Mouse (Mus musculus) MEL (cell line): ENCODE measurements around the gene Adcy3. TPM values are rescaled to one million over a fixed set of nuclear protein-coding genes. Genes with fewer than 3 reads are reported as not detected.

Experiments used
- DNase-seq: peaks from one replicate; pipeline ENCODE4 v3.0.0; 2011; ENCODE audit warnings: low read depth, low spot score
- H3K27ac ChIP-seq: 2 replicates; pipeline ENCODE4 v1.5.1; 2012; ENCODE audit warnings: low read depth, mild to moderate bottlenecking, control low read depth, low read length, moderate library complexity; ENCODE audit not compliant: control insufficient read depth
- H3K27me3 ChIP-seq, 2 experiments: fragments of 150-350 bp in 1 of 2; sonication (generic) in 1 of 2; 2 replicates each; pipeline ENCODE4 v1.6.1; 2012; ENCODE audit warnings: low read length in 2 of 2, mild to moderate bottlenecking in 2 of 2, improper control_type of control experiment in 1 of 2, moderate library complexity in 1 of 2; ENCODE audit not compliant: insufficient read depth in 2 of 2, control insufficient read depth in 1 of 2
- H3K36me3 ChIP-seq, 2 experiments: 2 replicates each; pipeline ENCODE4 v1.6.1; 2012 to 2014; ENCODE audit warnings: low read length in 2 of 2, improper control_type of control experiment in 1 of 2, inconsistent platforms in 1 of 2, mild to moderate bottlenecking in 1 of 2; ENCODE audit not compliant: insufficient read depth in 2 of 2, control insufficient read depth in 1 of 2
- H3K4me1 ChIP-seq, 2 experiments: fragments of 150-350 bp in 1 of 2; sonication (generic) in 1 of 2; 2 replicates each; pipeline ENCODE4 v1.6.1; 2012; ENCODE audit warnings: low read length in 2 of 2, improper control_type of control experiment in 1 of 2, mild to moderate bottlenecking in 1 of 2; ENCODE audit not compliant: insufficient read depth in 2 of 2, control insufficient read depth in 1 of 2
- H3K4me3 ChIP-seq, 2 experiments: fragments of 150-350 bp in 1 of 2; sonication (generic) in 1 of 2; 2 replicates each; pipeline ENCODE4 v1.5.1; 2012; ENCODE audit warnings: low read depth in 2 of 2, low read length in 2 of 2, mild to moderate bottlenecking in 2 of 2, moderate library complexity in 2 of 2, control low read depth in 1 of 2, improper control_type of control experiment in 1 of 2; ENCODE audit not compliant: control insufficient read depth in 1 of 2, insufficient read depth in 1 of 2
- H3K79me2 ChIP-seq: 2 replicates; pipeline ENCODE4 v1.6.1; 2012; ENCODE audit warnings: mild to moderate bottlenecking, low read length, moderate library complexity; ENCODE audit not compliant: control insufficient read depth, poor library complexity, insufficient read depth
- H3K9ac ChIP-seq: 2 replicates; pipeline ENCODE4 v1.6.1; 2012; ENCODE audit warnings: low read depth, mild to moderate bottlenecking, control low read depth, low read length, moderate library complexity; ENCODE audit not compliant: control insufficient read depth, poor library complexity, severe bottlenecking
- H3K9me3 ChIP-seq: fragments of 150-350 bp; sonication (generic); replicated peaks from 2 replicates; pipeline ENCODE4 v1.6.1; 2012; ENCODE audit warnings: mild to moderate bottlenecking, low read length, improper control_type of control experiment, moderate library complexity; ENCODE audit not compliant: insufficient read depth
- CHD1 ChIP-seq: IDR thresholded peaks from 2 replicates; pipeline ENCODE4 v1.6.1; 2012; ENCODE audit warnings: low read depth, mild to moderate bottlenecking, inconsistent platforms, low read length, improper control_type of control experiment
- CHD2 ChIP-seq: IDR thresholded peaks from 2 replicates; pipeline ENCODE4 v1.6.1; 2011; ENCODE audit warnings: low read length, improper control_type of control experiment
- CTCF ChIP-seq, 3 experiments: IDR thresholded peaks in 2 of 3; conservative IDR thresholded peaks in 1 of 3; 2 replicates each; pipeline ENCODE4 v1.5.1; 2011 to 2012; ENCODE audit warnings: low read length in 3 of 3, low read depth in 2 of 3, mild to moderate bottlenecking in 2 of 3, improper control_type of control experiment in 1 of 3, inconsistent platforms in 1 of 3, mixed read lengths in 1 of 3, moderate library complexity in 1 of 3; ENCODE audit not compliant: control insufficient read depth in 1 of 3, insufficient read depth in 1 of 3, poor library complexity in 1 of 3, severe bottlenecking in 1 of 3
- E2F4 ChIP-seq: IDR thresholded peaks from 2 replicates; pipeline ENCODE4 v1.6.1; 2011; ENCODE audit warnings: low read depth, low read length, improper control_type of control experiment, borderline replicate concordance
- ELF1 ChIP-seq: IDR thresholded peaks from 2 replicates; pipeline ENCODE4 v1.6.1; 2014; ENCODE audit warnings: low read depth, mild to moderate bottlenecking, inconsistent platforms, low read length, improper control_type of control experiment, moderate library complexity
- EP300 ChIP-seq, 2 experiments: IDR thresholded peaks; 2 replicates each; pipeline ENCODE4 v1.6.1; 2011; ENCODE audit warnings: improper control_type of control experiment in 2 of 2, low read length in 2 of 2, low read depth in 1 of 2, mild to moderate bottlenecking in 1 of 2
- ETS1 ChIP-seq: IDR thresholded peaks from 2 replicates; pipeline ENCODE4 v1.6.1; 2012; ENCODE audit warnings: low read depth, mild to moderate bottlenecking, inconsistent platforms, low read length, improper control_type of control experiment, moderate library complexity
- GABPA ChIP-seq: IDR thresholded peaks from 2 replicates; pipeline ENCODE4 v1.6.1; 2012; ENCODE audit warnings: low read depth, mild to moderate bottlenecking, inconsistent platforms, low read length, improper control_type of control experiment, moderate library complexity
- HCFC1 ChIP-seq: IDR thresholded peaks from 2 replicates; pipeline ENCODE4 v1.6.1; 2012; ENCODE audit warnings: low read depth, mild to moderate bottlenecking, inconsistent platforms, low read length, improper control_type of control experiment, moderate library complexity
- JUND ChIP-seq: IDR thresholded peaks from 2 replicates; pipeline ENCODE4 v1.6.1; 2011; ENCODE audit warnings: low read depth, mild to moderate bottlenecking, improper control_type of control experiment, low read length
- KAT2A ChIP-seq: conservative IDR thresholded peaks from 2 replicates; pipeline ENCODE4 v1.6.1; 2012; ENCODE audit warnings: low read depth, low read length, improper control_type of control experiment, inconsistent platforms
- MAX ChIP-seq: IDR thresholded peaks from 2 replicates; pipeline ENCODE4 v1.6.1; 2011; ENCODE audit warnings: low read length, improper control_type of control experiment
- MAZ ChIP-seq: IDR thresholded peaks from 2 replicates; pipeline ENCODE4 v1.6.1; 2012; ENCODE audit warnings: low read depth, mild to moderate bottlenecking, inconsistent platforms, low read length, improper control_type of control experiment
- MEF2A ChIP-seq: IDR thresholded peaks from 2 replicates; pipeline ENCODE4 v1.6.1; 2014; ENCODE audit warnings: low read depth, mild to moderate bottlenecking, inconsistent platforms, low read length, improper control_type of control experiment; ENCODE audit not compliant: poor library complexity, insufficient replicate concordance, severe bottlenecking; ENCODE audit errors: extremely low read depth
- MYB ChIP-seq: IDR thresholded peaks from 2 replicates; pipeline ENCODE4 v1.6.1; 2011; ENCODE audit warnings: mild to moderate bottlenecking, low read depth, low read length, improper control_type of control experiment
- MYC ChIP-seq: IDR thresholded peaks from 2 replicates; pipeline ENCODE4 v1.6.1; 2011; ENCODE audit warnings: low read depth, mild to moderate bottlenecking, low read length, improper control_type of control experiment, moderate library complexity
- NELFE ChIP-seq: IDR thresholded peaks from 2 replicates; pipeline ENCODE4 v1.6.1; 2011; ENCODE audit warnings: low read depth, low read length, improper control_type of control experiment
- NRF1 ChIP-seq: IDR thresholded peaks from 2 replicates; pipeline ENCODE4 v1.6.1; 2014; ENCODE audit warnings: low read depth, mild to moderate bottlenecking, inconsistent platforms, low read length, improper control_type of control experiment, moderate library complexity; ENCODE audit not compliant: poor library complexity, insufficient read depth, severe bottlenecking
- POLR2AphosphoS5 ChIP-seq: IDR thresholded peaks from 2 replicates; pipeline ENCODE4 v1.6.1; 2012; ENCODE audit warnings: low read depth, borderline replicate concordance, mild to moderate bottlenecking, inconsistent platforms, low read length, moderate library complexity, mixed read lengths
- RAD21 ChIP-seq: IDR thresholded peaks from 2 replicates; pipeline ENCODE4 v1.6.1; 2011; ENCODE audit warnings: mild to moderate bottlenecking, low read depth, low read length, improper control_type of control experiment
- RCOR1 ChIP-seq: IDR thresholded peaks from 2 replicates; pipeline ENCODE4 v1.6.1; 2012; ENCODE audit warnings: low read depth, mild to moderate bottlenecking, inconsistent platforms, low read length, improper control_type of control experiment
- SIN3A ChIP-seq: IDR thresholded peaks from 2 replicates; pipeline ENCODE4 v1.6.1; 2012; ENCODE audit warnings: low read length, improper control_type of control experiment, inconsistent platforms
- SMC3 ChIP-seq: IDR thresholded peaks from 2 replicates; pipeline ENCODE4 v1.6.1; 2011; ENCODE audit warnings: low read depth, low read length, improper control_type of control experiment
- TAL1 ChIP-seq: IDR thresholded peaks from 2 replicates; pipeline ENCODE4 v1.6.1; 2012; ENCODE audit warnings: mild to moderate bottlenecking, inconsistent platforms, low read length, moderate library complexity, mixed read lengths
- UBTF ChIP-seq: IDR thresholded peaks from 2 replicates; pipeline ENCODE4 v1.6.1; 2012; ENCODE audit warnings: low read depth, mild to moderate bottlenecking, inconsistent platforms, low read length, improper control_type of control experiment, moderate library complexity, borderline replicate concordance; ENCODE audit not compliant: insufficient read depth
- USF2 ChIP-seq, 2 experiments: IDR thresholded peaks; 2 replicates each; pipeline ENCODE4 v1.6.1; 2011 to 2012; ENCODE audit warnings: improper control_type of control experiment in 2 of 2, low read length in 2 of 2, borderline replicate concordance in 1 of 2, inconsistent platforms in 1 of 2, low read depth in 1 of 2, mild to moderate bottlenecking in 1 of 2; ENCODE audit not compliant: insufficient read depth in 1 of 2
- ZMIZ1 ChIP-seq: IDR thresholded peaks from 2 replicates; pipeline ENCODE4 v1.6.1; 2012; ENCODE audit warnings: low read depth, mild to moderate bottlenecking, inconsistent platforms, low read length, improper control_type of control experiment, moderate library complexity
- ZNF384 ChIP-seq: IDR thresholded peaks from 2 replicates; pipeline ENCODE4 v1.6.1; 2012; ENCODE audit warnings: low read depth, mild to moderate bottlenecking, inconsistent platforms, low read length, improper control_type of control experiment
- polyA plus RNA-seq, 2 experiments: library from polyadenylated mRNA; stranded (reverse) in 1 of 2; unstranded in 1 of 2; fragments of >175 nt in 1 of 2; fragments of >200 nt in 1 of 2; gene quantifications; 2 replicates each; pipeline versions ENCODE4 v1.2.1 to v1.2.4; 2012; ENCODE audit warnings: low replicate concordance in 2 of 2, low read depth in 1 of 2; ENCODE audit not compliant: insufficient read length in 2 of 2, insufficient read depth in 1 of 2, missing spikeins in 1 of 2
- total RNA-seq: library from RNA; depleted of rRNA; stranded (reverse); fragments of 300-350 nt; gene quantifications from 2 replicates; pipeline ENCODE4 v1.2.3, GENCODE M21; 2012

Gene Adcy3
- total and polyA plus RNA-seq, 3 experiments: 0.19 to 3.0 TPM; not detected in 1

- DNase-seq: no peak
- Histone ChIP-seq H3K4me3 (no peak overlapping the region), H3K4me1 (peaks cover 0 to 11% of the 10 kb centered on the region in 2 experiments; a peak in 1 of 4 replicates)
These were observed 59.6 kb downstream of the Adcy3 start for GRCm38 (mm10) chr12:4192514-4192913.

GRCm38 (mm10) chr12:4193025-4193740, 60.3 kb downstream of the Adcy3 start:
- Histone ChIP-seq H3K36me3 (peaks cover 0 to 3% of the 10 kb centered on the region in 2 experiments; a peak in 2 of 4 replicates), H3K4me3 (no peak overlapping the region), H3K27ac (no peak overlapping the region), H3K9ac (no peak overlapping the region), H3K79me2 (no peaks in the 10 kb centered on the region), H3K9me3 (no peaks in the 10 kb centered on the region), H3K4me1 (peaks cover 0 to 11% of the 10 kb centered on the region in 2 experiments; a peak in 1 of 4 replicates), H3K27me3 (no peaks in the 10 kb centered on the region)
- no peak for TF ChIP-seq NRF1
- no peak for TF ChIP-seq E2F4
- no peak for TF ChIP-seq ETS1
- no peak for TF ChIP-seq EP300 (IDR thresholded peaks at IDR 0.05; ENCODE audit: low read depth in 1 of 2, low read length in 2 of 2)
- no peak for TF ChIP-seq ZNF384
- TF ChIP-seq MAX: no peak
- no peak for TF ChIP-seq MEF2A
- no peak for TF ChIP-seq RAD21
- no peak for TF ChIP-seq SMC3
- no peak for TF ChIP-seq CTCF (IDR thresholded peaks at IDR 0.05 in 2 of 3, conservative IDR thresholded peaks at IDR 0.05 in 1 of 3; ENCODE audit: control insufficient read depth in 1 of 3, insufficient read depth in 1 of 3, low read depth in 2 of 3, low read length in 3 of 3, poor library complexity in 1 of 3, severe bottlenecking in 1 of 3)
- TF ChIP-seq CHD2: no peak
- no peak for TF ChIP-seq TAL1
- no peak for TF ChIP-seq MAZ
- no peak for TF ChIP-seq KAT2A
- TF ChIP-seq ELF1: no peak
- no peak for TF ChIP-seq UBTF
- TF ChIP-seq JUND: no peak
- no peak for TF ChIP-seq ZMIZ1
- no peak for DNase-seq

More at GRCm38 (mm10) chr12:4192514-4192913, 59.6 kb downstream of the Adcy3 start:
- H3K36me3 ChIP-seq: peaks cover 0 to 3% of the 10 kb centered on the region in 2 experiments; a peak in 2 of 4 replicates
- TF ChIP-seq POLR2AphosphoS5 (no peak), UBTF (no peak), GABPA (no peak), NRF1 (no peak), MYB (no peak), MYC (no peak), CHD2 (no peak), NELFE (no peak), USF2 (IDR thresholded peaks at IDR 0.05; ENCODE audit: borderline replicate concordance in 1 of 2, insufficient read depth in 1 of 2, low read depth in 1 of 2, low read length in 2 of 2) (no peak), SIN3A (no peak), RCOR1 (no peak), CHD1 (no peak), HCFC1 (no peak)
- H3K27ac ChIP-seq: no peak overlapping the region
- H3K27me3 ChIP-seq: no peaks in the 10 kb centered on the region
- no peak overlapping the region for H3K9ac ChIP-seq
- no peaks in the 10 kb centered on the region for H3K9me3 ChIP-seq
- no peaks in the 10 kb centered on the region for H3K79me2 ChIP-seq
